Mouse (Mus musculus): Measurements from ENCODE around the gene Has1. TPM values are rescaled to one million over a fixed set of nuclear protein-coding genes. Genes with fewer than 3 reads are reported as not detected.

The Has1 gene
- total and polyA plus RNA-seq, 2 experiments from 2014 or later: 1.1 to 1.4 TPM

DNA sequence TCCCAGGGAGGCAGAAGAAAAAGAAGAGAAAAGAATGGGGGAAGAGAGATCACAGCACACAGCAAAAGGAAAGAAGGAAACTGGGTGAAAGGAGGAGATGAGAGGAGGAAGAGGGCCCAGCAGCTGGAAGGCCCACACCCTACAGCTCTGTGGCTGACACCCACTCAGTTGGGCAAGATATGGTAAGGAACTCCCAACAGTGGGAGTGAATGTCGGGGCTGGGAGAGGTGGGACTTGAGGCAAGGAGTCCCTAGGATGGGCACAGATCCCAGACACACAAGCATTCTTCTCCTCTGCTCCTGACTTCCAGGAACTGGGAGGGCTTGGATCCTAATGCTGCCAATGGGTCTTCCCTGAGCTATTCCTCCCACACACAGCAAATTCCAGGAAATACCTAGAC is 7.4 kb upstream of the Has1 start:
- Histone ChIP-seq H3K9ac (replicated peaks; ENCODE audit: low read length) (no peak overlapping the region), H3K9me3 (ENCODE audit: low read length) (no peaks in the 10 kb centered on the region)
- 50% methylated on average over 1 of the region's 1 CpGs for WGBS

DNA sequence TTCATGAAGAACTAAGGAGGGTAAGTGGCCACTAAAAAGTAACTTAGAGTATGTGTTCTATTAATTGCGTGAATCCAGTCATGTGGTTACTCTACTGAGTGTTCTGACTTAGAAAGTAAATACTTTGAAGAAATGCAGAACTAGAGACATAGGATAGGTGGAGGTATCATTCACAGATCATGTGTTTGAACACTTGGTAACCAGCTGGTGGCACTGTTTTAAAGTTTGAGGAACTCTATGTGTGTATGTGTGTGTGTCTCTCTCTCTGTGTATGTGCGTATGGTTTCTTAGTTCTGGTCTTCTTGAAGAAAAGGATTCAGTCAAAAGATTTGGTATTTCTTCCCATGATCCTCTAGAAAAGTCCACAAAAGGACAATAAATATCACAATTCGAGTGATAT is 5.1 kb upstream of the Has1 start:
- H3K4me1 ChIP-seq (ENCODE audit: insufficient read depth, low read length): no peaks in the 10 kb centered on the region
- H3K27ac ChIP-seq: no peak overlapping the region
- WGBS: 93% methylated on average over 3 of the region's 3 CpGs
- no peak overlapping the region for H3K4me2 ChIP-seq (ENCODE audit: low read depth, low read length)
- no peaks in the 10 kb centered on the region for H3K9me3 ChIP-seq (ENCODE audit: low read length)
- H3K27me3 ChIP-seq (ENCODE audit: insufficient read depth, low read length): no peaks in the 10 kb centered on the region
- H3K9ac ChIP-seq (replicated peaks; ENCODE audit: low read length): no peak overlapping the region
- no peaks in the 10 kb centered on the region for H3K36me3 ChIP-seq (ENCODE audit: insufficient read depth, low read length)
- DNase-seq (ENCODE audit: low spot score): no peak
- no peak for ATAC-seq
- no peak overlapping the region for H3K4me3 ChIP-seq (ENCODE audit: low read length)
- TF ChIP-seq CTCF (IDR thresholded peaks at IDR 0.05; ENCODE audit: low read depth): no peak

More for the DNA sequence above, 7.4 kb upstream of the Has1 start:
- no peaks in the 10 kb centered on the region for H3K27me3 ChIP-seq (ENCODE audit: insufficient read depth, low read length)
- H3K4me3 ChIP-seq (ENCODE audit: low read length): no peak overlapping the region
- no peak for TF ChIP-seq CTCF (IDR thresholded peaks at IDR 0.05; ENCODE audit: low read depth)
- DNase-seq (ENCODE audit: low spot score): no peak
- no peaks in the 10 kb centered on the region for H3K36me3 ChIP-seq (ENCODE audit: insufficient read depth, low read length)
- H3K27ac ChIP-seq: no peak overlapping the region
- ATAC-seq: no peak
- H3K4me2 ChIP-seq (ENCODE audit: low read depth, low read length): no peak overlapping the region
- H3K4me1 ChIP-seq (ENCODE audit: insufficient read depth, low read length): no peaks in the 10 kb centered on the region

DNA sequence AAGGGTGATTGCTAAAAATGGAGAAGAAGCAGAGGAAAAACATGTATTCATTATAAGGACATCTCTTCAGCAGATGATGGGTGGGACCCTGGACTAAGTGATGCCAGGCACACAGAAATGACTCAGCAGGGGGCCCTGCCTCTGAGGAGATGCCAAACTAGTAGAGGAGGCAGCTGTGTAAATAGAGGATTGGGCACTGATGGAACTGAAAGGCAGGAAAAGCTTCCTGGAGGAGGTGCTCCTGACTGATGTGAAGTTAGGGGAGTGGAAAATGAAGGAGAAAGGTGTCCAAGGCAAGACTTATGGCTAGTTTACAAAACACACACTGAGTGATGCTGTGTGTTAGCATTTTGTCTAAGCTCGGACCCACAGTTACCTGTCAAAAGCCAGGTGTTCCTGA is 2.4 kb upstream of the Has1 start:
- Histone ChIP-seq H3K9me3 (ENCODE audit: low read length) (no peaks in the 10 kb centered on the region), H3K4me2 (ENCODE audit: low read depth, low read length) (no peak overlapping the region), H3K4me1 (ENCODE audit: insufficient read depth, low read length) (no peaks in the 10 kb centered on the region), H3K27ac (no peak overlapping the region), H3K9ac (replicated peaks; ENCODE audit: low read length) (no peak overlapping the region), H3K4me3 (ENCODE audit: low read length) (no peak overlapping the region), H3K36me3 (ENCODE audit: insufficient read depth, low read length) (no peaks in the 10 kb centered on the region), H3K27me3 (ENCODE audit: insufficient read depth, low read length) (no peaks in the 10 kb centered on the region)
- no peak for ATAC-seq
- DNase-seq (ENCODE audit: low spot score): no peak
- TF ChIP-seq CTCF (IDR thresholded peaks at IDR 0.05; ENCODE audit: low read depth): no peak
- 93% methylated on average over 1 of the region's 1 CpGs for WGBS

GRCm38 (mm10) chr17:17856612-17857011 is 1.6 kb upstream of the Has1 start:
- no peak overlapping the region for H3K4me3 ChIP-seq (ENCODE audit: low read length)
- H3K9me3 ChIP-seq (ENCODE audit: low read length): no peaks in the 10 kb centered on the region
- TF ChIP-seq CTCF (IDR thresholded peaks at IDR 0.05; ENCODE audit: low read depth): no peak
- DNase-seq (ENCODE audit: low spot score) (no peak), ATAC-seq (no peak)
- H3K27ac ChIP-seq: no peak overlapping the region
- H3K4me2 ChIP-seq (ENCODE audit: low read depth, low read length): no peak overlapping the region
- no peaks in the 10 kb centered on the region for H3K36me3 ChIP-seq (ENCODE audit: insufficient read depth, low read length)
- no peaks in the 10 kb centered on the region for H3K4me1 ChIP-seq (ENCODE audit: insufficient read depth, low read length)
- WGBS: 69% methylated on average over 1 of the region's 1 CpGs
- no peaks in the 10 kb centered on the region for H3K27me3 ChIP-seq (ENCODE audit: insufficient read depth, low read length)
- no peak overlapping the region for H3K9ac ChIP-seq (replicated peaks; ENCODE audit: low read length)

- no peaks in the 10 kb centered on the region for H3K36me3 ChIP-seq (ENCODE audit: insufficient read depth, low read length)
- no peaks in the 10 kb centered on the region for H3K27me3 ChIP-seq (ENCODE audit: insufficient read depth, low read length)
- H3K4me3 ChIP-seq (ENCODE audit: low read length): peak overlapping the region; percentile 33
- H3K9me3 ChIP-seq (ENCODE audit: low read length): no peaks in the 10 kb centered on the region
- H3K9ac ChIP-seq (replicated peaks; ENCODE audit: low read length): peak overlapping the region; percentile 44
- no peak overlapping the region; the same call in 1 of the 2 replicates for H3K27ac ChIP-seq
- peak overlapping the region; percentile 52 for H3K4me2 ChIP-seq (ENCODE audit: low read depth, low read length)
- peak; percentile 38 for DNase-seq (ENCODE audit: low spot score)
- 26% methylated on average over 55 of the region's 55 CpGs for WGBS
- peak; percentile 17; the same call in 1 of the 2 replicates for TF ChIP-seq CTCF (IDR thresholded peaks at IDR 0.05; ENCODE audit: low read depth)
- H3K4me1 ChIP-seq (ENCODE audit: insufficient read depth, low read length): no peaks in the 10 kb centered on the region
- ATAC-seq: peak; percentile 64
Measured at GRCm38 (mm10) chr17:17849906-17850712, 4.9 kb downstream of the Has1 start.

- no peak overlapping the region for H3K4me2 ChIP-seq (ENCODE audit: low read depth, low read length)
- H3K9me3 ChIP-seq (ENCODE audit: low read length): no peaks in the 10 kb centered on the region
- TF ChIP-seq CTCF (IDR thresholded peaks at IDR 0.05; ENCODE audit: low read depth): no peak
- no peak for DNase-seq (ENCODE audit: low spot score)
- WGBS: 76% methylated on average over 2 of the region's 2 CpGs
- H3K27me3 ChIP-seq (ENCODE audit: insufficient read depth, low read length): no peaks in the 10 kb centered on the region
- no peak overlapping the region for H3K4me3 ChIP-seq (ENCODE audit: low read length)
- no peaks in the 10 kb centered on the region for H3K4me1 ChIP-seq (ENCODE audit: insufficient read depth, low read length)
- H3K36me3 ChIP-seq (ENCODE audit: insufficient read depth, low read length): no peaks in the 10 kb centered on the region
- no peak for ATAC-seq
- H3K27ac ChIP-seq: no peak overlapping the region
- no peak overlapping the region for H3K9ac ChIP-seq (replicated peaks; ENCODE audit: low read length)
Measured at GRCm38 (mm10) chr17:17848988-17849387, 6.0 kb downstream of the Has1 start.

All from hindbrain, postnatal 0 days (tissue).